Mouse (Mus musculus) heart, embryonic 16.5 days (tissue): Measurements from ENCODE around the gene Cmya5. TPM values are rescaled to one million over a fixed set of nuclear protein-coding genes. Genes with fewer than 3 reads are reported as not detected.

Source experiments
- ATAC-seq: fragments of 200-750 bp; cut with Nextera tagmentation; replicated peaks from 2 replicates; pipeline ENCODE4 v1.8.0; 2017; ENCODE audit warnings: moderate number of reproducible peaks; ENCODE audit not compliant: insufficient read depth, low FRiP score; ENCODE audit errors: extremely low read depth
- H3K27ac ChIP-seq: fragments of 300-500 bp; sonication (generic); 2 replicates; pipeline ENCODE4 v1.5.1; 2014; ENCODE audit warnings: mild to moderate bottlenecking, low read length, control low read depth, moderate library complexity
- H3K27me3 ChIP-seq: fragments of 300-500 bp; sonication (generic); 2 replicates; pipeline ENCODE4 v1.6.1; 2014; ENCODE audit warnings: low read length, mixed read lengths; ENCODE audit not compliant: control insufficient read depth, insufficient read depth
- H3K36me3 ChIP-seq: fragments of 300-500 bp; sonication (generic); 2 replicates; pipeline ENCODE4 v1.6.1; 2014; ENCODE audit not compliant: control insufficient read depth, insufficient read depth
- H3K4me1 ChIP-seq: fragments of 300-500 bp; sonication (generic); 2 replicates; pipeline ENCODE4 v1.6.1; 2014; ENCODE audit warnings: low read length, mixed read lengths; ENCODE audit not compliant: control insufficient read depth, insufficient read depth
- H3K4me2 ChIP-seq: fragments of 300-500 bp; sonication (generic); 2 replicates; pipeline ENCODE4 v1.6.1; 2014; ENCODE audit warnings: low read depth, mild to moderate bottlenecking, control low read depth, low read length
- H3K4me3 ChIP-seq: fragments of 300-500 bp; sonication (generic); 2 replicates; pipeline ENCODE4 v1.5.1; 2014; ENCODE audit warnings: mild to moderate bottlenecking, control low read depth, low read length
- H3K9ac ChIP-seq: fragments of 300-500 bp; sonication (generic); 2 replicates; pipeline ENCODE4 v1.6.1; 2014; ENCODE audit warnings: low read length, control low read depth
- H3K9me3 ChIP-seq: fragments of 300-500 bp; sonication (generic); replicated peaks from 2 replicates; pipeline ENCODE4 v1.6.1; 2016; ENCODE audit warnings: low read length; ENCODE audit not compliant: control insufficient read depth
- WGBS: fragments of 180-500 bp; shearing (Covaris S2); extraction: QIAGEN DNeasy Blood & Tissue Kit; methylation state at CpG from one replicate; pipeline ENCODE4 v1.1.7; 2014; 5-methylcytosine and 5-hydroxymethylcytosine counted together
- polyA plus RNA-seq: library from polyadenylated mRNA; unstranded; fragments of >200 nt; fragmentation: Nextera tagmentation; extraction: Ambion mirVana; gene quantifications from 2 replicates; pipeline ENCODE4 v1.2.1, GENCODE M21; 2015

The Cmya5 gene
- polyA plus RNA-seq, 1 experiment from 2014 or later, result 5.5 TPM

DNA sequence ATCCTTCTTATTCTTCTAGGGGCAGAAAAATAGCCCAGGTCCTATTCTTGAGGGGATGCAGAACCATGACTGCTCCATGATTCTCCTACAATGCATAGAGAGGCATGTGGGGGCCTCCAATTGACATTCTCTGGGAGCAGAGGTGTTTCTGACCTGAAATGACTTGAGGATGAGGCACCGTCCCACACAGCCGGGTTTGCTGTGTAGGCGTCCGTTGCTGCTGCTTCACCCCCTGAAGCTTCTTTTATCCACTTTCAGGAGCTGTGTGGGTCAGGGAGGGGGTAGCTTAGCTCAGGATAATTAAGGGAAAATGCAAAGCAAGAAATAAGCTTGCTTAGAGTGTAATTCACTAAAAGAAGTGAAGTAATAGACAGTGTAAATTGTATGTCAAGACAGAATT, 115.2 kb downstream of the Cmya5 start:
- Histone ChIP-seq H3K4me2 (no peak overlapping the region), H3K9me3 (peaks cover 8% of the 10 kb centered on the region), H3K4me3 (no peak overlapping the region), H3K27ac (no peak overlapping the region), H3K27me3 (no peaks in the 10 kb centered on the region), H3K4me1 (no peaks in the 10 kb centered on the region), H3K36me3 (no peaks in the 10 kb centered on the region), H3K9ac (no peak overlapping the region)
- ATAC-seq, result no peak
- WGBS, result 89% methylated on average over 4 of the region's 4 CpGs

DNA sequence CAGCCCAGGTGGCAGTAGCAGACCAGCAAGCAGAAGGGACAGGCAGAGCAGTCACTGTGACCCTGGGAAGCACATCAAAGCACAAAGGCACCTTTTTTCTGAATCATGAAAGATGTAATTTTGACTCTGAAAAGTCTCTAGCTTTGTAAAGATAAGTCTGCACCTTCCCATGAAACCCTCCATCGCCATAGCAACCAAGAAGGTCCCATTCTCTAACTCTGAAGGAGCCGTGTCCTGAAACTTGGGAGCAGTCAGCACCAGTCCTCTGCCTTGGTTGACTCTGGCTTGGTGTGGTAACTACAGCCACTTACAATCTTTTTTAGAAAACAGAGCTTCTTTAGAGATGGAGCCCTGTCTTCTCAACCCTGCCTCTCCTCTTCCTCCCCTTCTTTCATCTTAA, 119.7 kb downstream of the Cmya5 start:
- Histone ChIP-seq H3K4me3 (no peak overlapping the region), H3K27ac (no peak overlapping the region), H3K9ac (no peak overlapping the region), H3K9me3 (peaks cover 8% of the 10 kb centered on the region), H3K4me2 (no peak overlapping the region), H3K27me3 (no peaks in the 10 kb centered on the region), H3K4me1 (no peaks in the 10 kb centered on the region), H3K36me3 (no peaks in the 10 kb centered on the region)
- WGBS, result 59% methylated on average over 2 of the region's 2 CpGs
- no peak for ATAC-seq

DNA sequence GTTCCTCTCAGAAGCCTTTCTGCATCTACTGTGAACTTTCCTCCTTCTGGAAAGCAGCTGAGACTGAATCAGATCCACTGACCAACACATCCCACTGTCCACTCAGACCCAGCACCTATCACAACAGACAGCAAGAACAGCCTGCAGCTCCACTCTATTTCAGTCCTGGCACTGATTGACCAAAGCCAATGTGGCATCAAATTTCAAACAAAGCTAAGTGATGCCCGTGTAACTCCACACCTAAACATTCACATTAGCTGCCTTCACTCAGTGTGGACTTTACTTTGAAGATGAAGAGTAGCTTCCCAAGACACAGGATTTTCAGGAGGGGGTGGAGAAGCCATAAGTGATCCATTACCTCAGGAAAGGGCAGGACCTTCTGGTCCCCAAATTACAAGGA, 122.4 kb downstream of the Cmya5 start:
- ATAC-seq, result no peak
- Histone ChIP-seq H3K4me2 (no peak overlapping the region), H3K9ac (no peak overlapping the region), H3K27me3 (no peaks in the 10 kb centered on the region), H3K27ac (no peak overlapping the region), H3K36me3 (no peaks in the 10 kb centered on the region), H3K4me1 (no peaks in the 10 kb centered on the region), H3K9me3 (no peaks in the 10 kb centered on the region), H3K4me3 (no peak overlapping the region)
- 15% methylated on average over 1 of the region's 1 CpGs for WGBS

DNA sequence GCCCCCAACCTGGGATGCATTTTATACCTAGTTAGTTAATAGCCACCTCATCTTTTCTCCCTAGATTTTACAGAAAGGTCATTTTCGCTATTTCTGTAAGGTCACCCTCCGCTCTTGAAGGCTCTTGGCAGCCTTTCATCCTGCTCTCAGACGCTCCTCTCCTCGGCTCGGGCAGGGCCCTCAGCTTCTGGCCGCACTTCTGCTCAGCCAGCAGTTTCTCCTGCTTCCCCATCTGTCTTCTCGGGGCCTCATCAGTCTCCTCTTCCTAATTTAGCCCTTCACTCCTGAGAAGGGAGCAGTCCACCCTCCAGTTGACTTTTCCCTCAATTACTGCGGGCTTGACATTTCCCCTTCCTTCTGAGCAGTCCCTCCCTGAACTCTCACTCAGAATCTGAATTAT, 131.6 kb downstream of the Cmya5 start:
- Histone ChIP-seq H3K4me3 (no peak overlapping the region), H3K9ac (no peak overlapping the region), H3K9me3 (no peaks in the 10 kb centered on the region; the same call in none of the 2 replicates), H3K27ac (no peak overlapping the region), H3K27me3 (no peaks in the 10 kb centered on the region), H3K36me3 (no peaks in the 10 kb centered on the region), H3K4me2 (no peak overlapping the region), H3K4me1 (peaks cover 4% of the 10 kb centered on the region; the same call in 1 of the 2 replicates)
- ATAC-seq, result no peak
- 45% methylated on average over 8 of the region's 8 CpGs for WGBS

DNA sequence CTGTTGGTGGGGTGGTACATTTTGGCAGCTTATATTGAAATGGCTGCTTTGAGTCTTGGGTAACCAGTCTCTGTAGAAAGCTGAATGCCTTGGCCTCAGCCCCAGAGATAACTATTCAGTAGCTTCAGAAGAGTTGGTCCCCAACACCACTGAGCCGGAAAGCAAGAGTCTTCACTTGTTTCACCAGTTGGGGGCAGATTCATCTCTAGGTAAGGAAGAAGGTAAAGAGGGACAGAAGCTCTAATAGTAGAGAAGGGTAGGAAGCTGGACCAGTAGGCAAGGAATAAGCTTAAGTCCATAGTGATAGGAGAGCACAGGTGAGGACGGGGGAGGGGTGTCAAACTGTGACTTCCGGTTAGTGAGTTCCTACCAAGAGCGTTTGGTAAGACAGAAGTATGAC, 133.2 kb downstream of the Cmya5 start:
- H3K9ac ChIP-seq, result no peak overlapping the region
- WGBS, result 91% methylated on average over 4 of the region's 4 CpGs
- H3K27ac ChIP-seq, result no peak overlapping the region
- no peaks in the 10 kb centered on the region for H3K27me3 ChIP-seq
- no peak overlapping the region for H3K4me3 ChIP-seq
- H3K36me3 ChIP-seq, result no peaks in the 10 kb centered on the region
- peaks cover 4% of the 10 kb centered on the region; the same call in 1 of the 2 replicates for H3K4me1 ChIP-seq
- no peak overlapping the region for H3K4me2 ChIP-seq
- no peak for ATAC-seq
- H3K9me3 ChIP-seq, result no peaks in the 10 kb centered on the region; the same call in none of the 2 replicates

DNA sequence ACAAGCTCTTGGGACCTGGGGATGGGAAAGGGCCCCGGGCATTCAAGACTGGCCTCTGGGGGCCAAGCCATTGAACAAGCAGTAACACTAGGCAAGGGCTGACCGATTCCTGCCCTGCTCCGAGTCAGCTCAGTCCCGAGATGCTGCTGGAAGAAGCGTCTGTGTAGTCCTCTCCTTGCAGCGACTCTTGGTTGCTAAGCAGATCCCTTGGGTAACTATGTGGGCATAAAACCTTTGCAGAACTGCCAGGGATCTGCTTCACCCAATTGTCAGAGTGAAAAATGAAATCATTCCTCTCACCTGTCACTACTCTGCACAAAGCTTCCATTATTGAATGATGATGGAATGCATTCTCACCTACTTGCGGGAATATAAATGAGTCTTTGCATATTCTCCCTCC, 134.0 kb downstream of the Cmya5 start:
- Histone ChIP-seq H3K4me1 (peaks cover 4% of the 10 kb centered on the region; the same call in 1 of the 2 replicates), H3K27me3 (no peaks in the 10 kb centered on the region), H3K36me3 (no peaks in the 10 kb centered on the region), H3K9me3 (no peaks in the 10 kb centered on the region; the same call in 1 of the 2 replicates), H3K4me3 (no peak overlapping the region), H3K9ac (no peak overlapping the region), H3K4me2 (no peak overlapping the region), H3K27ac (no peak overlapping the region)
- ATAC-seq, result no peak
- 84% methylated on average over 7 of the region's 7 CpGs for WGBS

DNA sequence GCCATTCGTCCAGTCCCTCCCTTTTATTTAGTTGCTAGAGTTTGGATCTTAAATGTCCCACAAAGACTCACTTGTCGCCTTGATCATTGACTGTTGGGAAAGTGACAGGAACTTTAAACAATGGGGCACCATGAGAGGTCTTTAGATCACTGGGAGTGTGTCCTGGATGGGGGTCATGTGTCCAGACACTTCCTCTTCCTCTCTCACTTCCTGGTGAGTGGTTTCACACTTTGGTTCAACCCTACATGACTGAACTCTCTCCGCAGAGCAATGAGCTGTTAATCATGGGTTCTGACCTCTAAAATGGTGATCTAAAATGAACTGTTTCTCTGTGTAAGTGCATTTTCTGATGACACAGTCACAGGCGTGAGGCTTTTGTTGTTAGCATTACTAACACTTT, 137.4 kb downstream of the Cmya5 start:
- no peak for ATAC-seq
- no peaks in the 10 kb centered on the region for H3K9me3 ChIP-seq
- no peak overlapping the region for H3K9ac ChIP-seq
- H3K36me3 ChIP-seq, result no peaks in the 10 kb centered on the region
- H3K4me3 ChIP-seq, result no peak overlapping the region
- no peaks in the 10 kb centered on the region for H3K4me1 ChIP-seq
- WGBS, result 70% methylated on average over 4 of the region's 4 CpGs
- H3K27ac ChIP-seq, result no peak overlapping the region
- H3K4me2 ChIP-seq, result no peak overlapping the region
- H3K27me3 ChIP-seq, result no peaks in the 10 kb centered on the region

DNA sequence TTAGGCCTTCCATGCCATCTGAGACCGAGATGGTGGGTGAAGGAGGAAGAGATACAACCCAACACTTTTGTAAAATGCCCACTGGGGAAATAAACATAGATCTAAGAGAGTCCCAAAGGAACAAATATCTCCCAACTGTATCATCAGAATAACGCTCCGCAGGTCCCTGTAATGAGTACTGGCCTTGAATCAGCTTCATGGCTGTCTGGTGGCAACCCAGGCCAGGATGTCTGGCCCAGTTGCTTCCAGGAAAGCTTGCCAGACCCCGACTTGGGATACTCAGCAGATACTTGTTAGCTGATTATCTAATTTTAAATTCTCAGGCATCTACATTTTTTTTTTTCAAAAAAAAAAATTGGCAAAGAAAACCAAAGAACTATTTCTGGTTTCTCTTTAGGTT, 138.2 kb downstream of the Cmya5 start:
- Histone ChIP-seq H3K36me3 (no peaks in the 10 kb centered on the region), H3K4me2 (no peak overlapping the region), H3K9me3 (no peaks in the 10 kb centered on the region), H3K4me3 (no peak overlapping the region), H3K27me3 (no peaks in the 10 kb centered on the region), H3K9ac (no peak overlapping the region), H3K27ac (no peak overlapping the region), H3K4me1 (peaks cover under 1% of the 10 kb centered on the region; the same call in 1 of the 2 replicates)
- WGBS, result 84% methylated on average over 4 of the region's 4 CpGs
- ATAC-seq, result no peak

DNA sequence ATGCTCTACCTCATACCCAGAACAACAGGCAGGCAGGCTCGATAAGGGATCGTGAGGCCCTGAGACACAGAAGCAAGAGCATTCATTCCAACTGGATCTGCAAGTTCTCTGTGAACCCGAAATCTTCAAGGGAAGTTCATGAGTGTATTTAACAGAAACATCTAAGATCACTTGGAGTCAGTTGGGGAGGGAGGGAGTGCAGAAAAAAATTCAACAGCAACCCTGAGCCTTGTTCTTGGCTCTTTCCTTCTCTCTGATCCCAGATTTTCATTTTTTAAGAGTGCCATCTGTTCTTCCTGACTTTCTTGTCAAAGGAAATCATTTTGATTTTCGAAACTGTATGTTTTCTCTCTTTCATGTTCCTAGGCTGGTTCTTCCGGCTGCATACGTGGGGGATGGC, 140.5 kb downstream of the Cmya5 start:
- H3K27ac ChIP-seq, result no peak overlapping the region
- no peak for ATAC-seq
- H3K4me3 ChIP-seq, result no peak overlapping the region
- H3K9ac ChIP-seq, result no peak overlapping the region
- no peaks in the 10 kb centered on the region for H3K27me3 ChIP-seq
- peaks cover 12% of the 10 kb centered on the region for H3K4me1 ChIP-seq
- 75% methylated on average over 6 of the region's 6 CpGs for WGBS
- no peaks in the 10 kb centered on the region for H3K9me3 ChIP-seq
- H3K4me2 ChIP-seq, result no peak overlapping the region
- H3K36me3 ChIP-seq, result no peaks in the 10 kb centered on the region

DNA sequence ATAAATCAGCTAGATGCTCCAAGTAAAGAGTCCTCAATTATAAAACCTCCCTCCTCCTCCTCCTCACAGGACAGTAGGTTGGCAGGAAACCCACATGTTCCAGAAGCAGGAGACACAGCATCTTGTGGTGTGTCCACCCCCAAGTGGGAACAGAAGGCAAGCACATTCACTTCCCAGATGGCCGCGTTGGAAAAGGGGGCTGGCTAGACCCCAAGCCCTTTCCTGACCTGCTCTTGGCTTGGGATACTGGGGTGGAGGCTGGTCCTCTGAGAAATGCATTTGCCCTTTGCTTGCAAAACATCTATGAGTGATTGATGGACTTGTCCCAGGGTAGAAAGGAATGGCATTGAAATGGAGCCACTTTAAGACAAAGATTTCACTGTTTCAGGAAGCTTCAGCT, 142.1 kb downstream of the Cmya5 start:
- Histone ChIP-seq H3K9me3 (no peaks in the 10 kb centered on the region), H3K36me3 (no peaks in the 10 kb centered on the region), H3K4me2 (no peak overlapping the region), H3K27ac (no peak overlapping the region), H3K9ac (no peak overlapping the region), H3K4me1 (peaks cover 12% of the 10 kb centered on the region), H3K27me3 (no peaks in the 10 kb centered on the region), H3K4me3 (no peak overlapping the region)
- WGBS, result 77% methylated on average over 2 of the region's 2 CpGs
- no peak for ATAC-seq
